Comparison of ENCODE assay signal across 24 mouse cellular contexts in genomic region chr10:79790861-79791260, GRCm38 (mm10). TPM values are rescaled to one million over a fixed set of nuclear protein-coding genes. Genes with fewer than 3 reads are reported as not detected.
"Had no signal": no experiment of that assay in that cellular context is flagged by ENCODE, and none has a peak within 500 bp of the region (broad histone marks: within the 10 kb centered on the region; RNA-seq: fewer than 3 reads in every experiment).

Gene Prss57, minus strand, starts transcription at chr10:79790961.

- DNase-seq: kidney, adult 18-20 months; kidney, adult 9 months; kidney, postnatal 36 days; left cerebral cortex, postnatal 4 days; lung, adult 2 months; lung, postnatal 14 days; lung, postnatal 4 days; right cerebral cortex, adult 18-20 months; right cerebral cortex, postnatal 14 days; right cerebral cortex, postnatal 4 days; thymus, postnatal 4 days had no signal

- H3K27me3 ChIP-seq: limb, embryonic 15.5 days; midbrain, embryonic 12.5 days; neural tube, embryonic 15.5 days had no signal

- H3K9ac ChIP-seq: limb, embryonic 12.5 days; limb, embryonic 15.5 days; liver, embryonic 12.5 days; liver, embryonic 15.5 days; midbrain, embryonic 12.5 days; midbrain, embryonic 15.5 days; neural tube, embryonic 12.5 days; neural tube, embryonic 15.5 days had no signal

- H3K4me3 ChIP-seq: limb, embryonic 12.5 days; limb, embryonic 15.5 days; liver, embryonic 12.5 days; liver, embryonic 15.5 days; midbrain, embryonic 12.5 days; midbrain, embryonic 15.5 days; neural tube, embryonic 12.5 days; neural tube, embryonic 15.5 days had no signal

- H3K9me3 ChIP-seq: limb, embryonic 15.5 days; liver, embryonic 12.5 days; liver, embryonic 15.5 days; midbrain, embryonic 12.5 days; midbrain, embryonic 15.5 days; neural tube, embryonic 12.5 days; neural tube, embryonic 15.5 days had no signal

- H3K27ac ChIP-seq: kidney, postnatal 0 days; limb, embryonic 12.5 days; limb, embryonic 15.5 days; liver, embryonic 12.5 days; midbrain, embryonic 12.5 days; midbrain, embryonic 15.5 days; neural tube, embryonic 12.5 days; neural tube, embryonic 15.5 days; stomach, postnatal 0 days had no signal

- H3K36me3 ChIP-seq: limb, embryonic 15.5 days; liver, embryonic 12.5 days; liver, embryonic 15.5 days; midbrain, embryonic 12.5 days; midbrain, embryonic 15.5 days; neural tube, embryonic 12.5 days; neural tube, embryonic 15.5 days had no signal

- ATAC-seq: inflammation-experienced regulatory T-cells, adult 6 months; intestine, embryonic 16.5 days; liver, embryonic 12.5 days; midbrain, embryonic 15.5 days had no signal

- H3K4me2 ChIP-seq: limb, embryonic 12.5 days; limb, embryonic 15.5 days; liver, embryonic 12.5 days; liver, embryonic 15.5 days; midbrain, embryonic 12.5 days; midbrain, embryonic 15.5 days; neural tube, embryonic 12.5 days; neural tube, embryonic 15.5 days had no signal

RNA-seq across cellular contexts. Expression of gene Prss57, which starts in this region (rescaled TPM):
- polyA plus RNA-seq: limb, embryonic 12.5 days; midbrain, embryonic 15.5 days; stomach, embryonic 14.5 days had no signal
